ENCODE assay signal across 8 mouse cellular contexts in genomic region chr5:43094329-43094898, GRCm38 (mm10).
A peak's percentile ranks its signal among the peaks of the same experiment; 100 is the strongest.
DNase-seq lines count a peak whose midpoint lies in the region; ATAC-seq and TF ChIP-seq lines count a peak whose summit lies in the region.

No protein-coding gene starts in this region.

- 24% methylated on average over 7 of the region's 7 CpGs for WGBS in embryonic facial prominence, embryonic 14.5 days
- 3% methylated on average over 7 of the region's 7 CpGs for WGBS in heart, postnatal 0 days
- 5% methylated on average over 7 of the region's 7 CpGs for WGBS in limb, embryonic 10.5 days
- 18% methylated on average over 7 of the region's 7 CpGs for WGBS in midbrain, embryonic 12.5 days
- 49% methylated on average over 7 of the region's 7 CpGs for WGBS in thymus, adult 2 months

- H3K4me1 ChIP-seq in embryonic facial prominence, embryonic 14.5 days (ENCODE audit: control insufficient read depth, insufficient read depth, low read length), result peaks cover 6% of the 10 kb centered on the region; the same call in 1 of the 2 replicates
- H3K4me1 ChIP-seq in heart, postnatal 0 days (ENCODE audit: control insufficient read depth, insufficient read depth), result peaks cover 15% of the 10 kb centered on the region
- peaks cover 13% of the 10 kb centered on the region for H3K4me1 ChIP-seq in limb, embryonic 10.5 days
- peaks cover 18% of the 10 kb centered on the region for H3K4me1 ChIP-seq in midbrain, embryonic 12.5 days
- no peaks in the 10 kb centered on the region for H3K4me1 ChIP-seq in thymus, adult 2 months (replicated peaks; ENCODE audit: control insufficient read depth, insufficient read depth, low read length)

- no peaks in the 10 kb centered on the region for H3K9me3 ChIP-seq in embryonic facial prominence, embryonic 14.5 days (ENCODE audit: control insufficient read depth, low read length)
- no peaks in the 10 kb centered on the region for H3K9me3 ChIP-seq in heart, postnatal 0 days (replicated peaks; ENCODE audit: control insufficient read depth, low read length)
- no peaks in the 10 kb centered on the region for H3K9me3 ChIP-seq in limb, embryonic 10.5 days (replicated peaks)
- no peaks in the 10 kb centered on the region for H3K9me3 ChIP-seq in midbrain, embryonic 12.5 days

- H3K27me3 ChIP-seq in embryonic facial prominence, embryonic 14.5 days (replicated peaks; ENCODE audit: control insufficient read depth, insufficient read depth, low read length), result no peaks in the 10 kb centered on the region
- no peaks in the 10 kb centered on the region for H3K27me3 ChIP-seq in heart, postnatal 0 days (ENCODE audit: control insufficient read depth, insufficient read depth, low read length)
- H3K27me3 ChIP-seq in limb, embryonic 10.5 days (ENCODE audit: low read depth, poor library complexity, severe bottlenecking), result no peaks in the 10 kb centered on the region
- no peaks in the 10 kb centered on the region for H3K27me3 ChIP-seq in midbrain, embryonic 12.5 days
- H3K27me3 ChIP-seq in thymus, adult 2 months (ENCODE audit: control insufficient read depth, insufficient read depth, low read length), result no peaks in the 10 kb centered on the region

- no peak for TF ChIP-seq CTCF in heart, postnatal 0 days (IDR thresholded peaks at IDR 0.05; ENCODE audit: low read depth)
- TF ChIP-seq CTCF in thymus, adult 2 months (IDR thresholded peaks at IDR 0.05; ENCODE audit: borderline replicate concordance, control insufficient read depth, extremely low read depth, insufficient read depth, low read length, poor library complexity), result no peak

- ATAC-seq in embryonic facial prominence, embryonic 14.5 days (ENCODE audit: low read depth), result peak; percentile 78
- peak; percentile 99 for ATAC-seq in heart, postnatal 0 days (ENCODE audit: insufficient read depth, low read depth)
- ATAC-seq in midbrain, embryonic 12.5 days (ENCODE audit: low FRiP score, low read depth), result peak; percentile 87
- ATAC-seq in CD4-positive, CD25-positive, alpha-beta regulatory T cell, adult 4 months, result no peak

- H3K4me3 ChIP-seq in embryonic facial prominence, embryonic 14.5 days (ENCODE audit: low read depth, low read length), result no peak overlapping the region
- H3K4me3 ChIP-seq in heart, postnatal 0 days (ENCODE audit: low read depth, low read length), result no peak overlapping the region
- no peak overlapping the region for H3K4me3 ChIP-seq in limb, embryonic 10.5 days
- H3K4me3 ChIP-seq in midbrain, embryonic 12.5 days, result no peak overlapping the region
- H3K4me3 ChIP-seq in thymus, adult 2 months (ENCODE audit: control insufficient read depth, insufficient read depth, low read length), result no peak overlapping the region

- no peaks in the 10 kb centered on the region for H3K36me3 ChIP-seq in embryonic facial prominence, embryonic 14.5 days (ENCODE audit: control insufficient read depth, insufficient read depth, low read length)
- H3K36me3 ChIP-seq in heart, postnatal 0 days (replicated peaks; ENCODE audit: control insufficient read depth, insufficient read depth, low read length), result no peaks in the 10 kb centered on the region
- H3K36me3 ChIP-seq in limb, embryonic 10.5 days, result no peaks in the 10 kb centered on the region
- no peaks in the 10 kb centered on the region for H3K36me3 ChIP-seq in midbrain, embryonic 12.5 days
- no peaks in the 10 kb centered on the region for H3K36me3 ChIP-seq in thymus, adult 2 months (ENCODE audit: control insufficient read depth, insufficient read depth, low read length)

- TF ChIP-seq POLR2A in thymus, adult 2 months (IDR thresholded peaks at IDR 0.05; ENCODE audit: control insufficient read depth, extremely low read depth, insufficient read depth, low read length, poor library complexity), result no peak

- TF ChIP-seq EP300 in heart, postnatal 0 days (IDR thresholded peaks at IDR 0.05; ENCODE audit: low read depth), result peak; percentile 98

- H3K4me2 ChIP-seq in embryonic facial prominence, embryonic 14.5 days (ENCODE audit: low read depth, low read length), result no peak overlapping the region
- no peak overlapping the region for H3K4me2 ChIP-seq in heart, postnatal 0 days (ENCODE audit: low read depth, low read length)
- H3K4me2 ChIP-seq in midbrain, embryonic 12.5 days (replicated peaks), result no peak overlapping the region

- DNase-seq in adrenal gland, adult 2 months, result peak; percentile 35
- DNase-seq in adrenal gland, adult 8-10 months, result no peak
- peak; percentile 54 for DNase-seq in embryonic facial prominence, embryonic 14.5 days (ENCODE audit: low spot score)
- DNase-seq in heart, postnatal 0 days (ENCODE audit: low spot score), result peak; percentile 80
- DNase-seq in limb, embryonic 10.5 days (ENCODE audit: low spot score), result peak; percentile 51
- DNase-seq in thymus, adult 2 months, result no peak

- H3K9ac ChIP-seq in embryonic facial prominence, embryonic 14.5 days (ENCODE audit: low read depth, low read length), result no peak overlapping the region
- no peak overlapping the region for H3K9ac ChIP-seq in heart, postnatal 0 days (replicated peaks; ENCODE audit: low read depth, low read length)
- no peak overlapping the region for H3K9ac ChIP-seq in midbrain, embryonic 12.5 days (replicated peaks)

- H3K27ac ChIP-seq in embryonic facial prominence, embryonic 14.5 days (replicated peaks; ENCODE audit: low read depth, low read length), result no peak overlapping the region
- H3K27ac ChIP-seq in heart, postnatal 0 days (ENCODE audit: low read depth), result peak overlapping the region; percentile 73
- H3K27ac ChIP-seq in limb, embryonic 10.5 days, result no peak overlapping the region
- H3K27ac ChIP-seq in midbrain, embryonic 12.5 days (replicated peaks), result peak overlapping the region; percentile 69
- H3K27ac ChIP-seq in thymus, adult 2 months (ENCODE audit: control insufficient read depth, insufficient read depth, low read length), result no peak overlapping the region

Comparison
In these comparisons a context has a peak if more than half of its experiments do, and no peak if none do; other contexts are left out.
1. DNase-seq: peak in adrenal gland, adult 2 months (single experiment), embryonic facial prominence, embryonic 14.5 days (single experiment), heart, postnatal 0 days (single experiment) and limb, embryonic 10.5 days (single experiment); none in adrenal gland, adult 8-10 months (single experiment) and thymus, adult 2 months (single experiment).
2. H3K27ac ChIP-seq: peak in heart, postnatal 0 days (single experiment) and midbrain, embryonic 12.5 days (single experiment); none in embryonic facial prominence, embryonic 14.5 days (single experiment), limb, embryonic 10.5 days (single experiment) and thymus, adult 2 months (single experiment).